Mouse (Mus musculus) hindbrain, embryonic 11.5 days (tissue): ENCODE measurements at regions not wholly inside any gene's neighbourhood (a gene's known extent, or its start where the extent isn't known, plus 50 kb on each side); places are given as distances from the start of the nearest gene placed in this dataset.

Experiments used
- ATAC-seq: fragments of 200-750 bp; cut with Nextera tagmentation; 2 replicates; pipeline ENCODE4 v1.8.0; 2017; ENCODE audit warnings: mild to moderate bottlenecking, moderate TSS enrichment, moderate library complexity; ENCODE audit not compliant: low FRiP score
- DNase-seq: peaks from one replicate; pipeline ENCODE4 v3.0.0-alpha.2; 2015; ENCODE audit warnings: low spot score
- H3K27ac ChIP-seq: fragments of 300-500 bp; sonication (generic); 2 replicates; pipeline ENCODE4 v1.5.1; 2014; ENCODE audit warnings: mild to moderate bottlenecking, low read depth, low read length
- H3K27me3 ChIP-seq: fragments of 300-500 bp; sonication (generic); 2 replicates; pipeline ENCODE4 v1.6.1; 2014; ENCODE audit warnings: mild to moderate bottlenecking, low read length, moderate library complexity, mixed read lengths; ENCODE audit not compliant: control insufficient read depth, insufficient read depth
- H3K36me3 ChIP-seq: fragments of 300-500 bp; sonication (generic); 2 replicates; pipeline ENCODE4 v1.6.1; 2014; ENCODE audit warnings: mild to moderate bottlenecking, low read length, moderate library complexity, mixed read lengths; ENCODE audit not compliant: control insufficient read depth, insufficient read depth
- H3K4me1 ChIP-seq: fragments of 300-500 bp; sonication (generic); replicated peaks from 2 replicates; pipeline ENCODE4 v1.6.1; 2014; ENCODE audit warnings: low read length, mixed read lengths; ENCODE audit not compliant: control insufficient read depth, insufficient read depth
- H3K4me2 ChIP-seq: fragments of 300-500 bp; sonication (generic); replicated peaks from 2 replicates; pipeline ENCODE4 v1.6.1; 2014; ENCODE audit warnings: mild to moderate bottlenecking, low read depth, low read length
- H3K4me3 ChIP-seq: fragments of 300-500 bp; sonication (generic); 2 replicates; pipeline ENCODE4 v1.5.1; 2014; ENCODE audit warnings: low read depth, low read length
- H3K9ac ChIP-seq: fragments of 300-500 bp; sonication (generic); 2 replicates; pipeline ENCODE4 v1.6.1; 2014; ENCODE audit warnings: low read depth, low read length
- H3K9me3 ChIP-seq: fragments of 300-500 bp; sonication (generic); 2 replicates; pipeline ENCODE4 v1.6.1; 2016; ENCODE audit warnings: low read length; ENCODE audit not compliant: control insufficient read depth
- WGBS: fragments of 180-500 bp; shearing (Covaris S2); extraction: QIAGEN DNeasy Blood & Tissue Kit; methylation state at CpG from one replicate; pipeline ENCODE4 v1.1.7; 2014; 5-methylcytosine and 5-hydroxymethylcytosine counted together

GRCm38 (mm10) chr8:102223097-102223496 is 562.3 kb downstream of the Cdh11 start:
- Histone ChIP-seq H3K27ac (no peak overlapping the region), H3K27me3 (no peaks in the 10 kb centered on the region), H3K9ac (no peak overlapping the region), H3K4me2 (no peak overlapping the region), H3K4me1 (no peaks in the 10 kb centered on the region), H3K36me3 (no peaks in the 10 kb centered on the region), H3K9me3 (no peaks in the 10 kb centered on the region), H3K4me3 (no peak overlapping the region)
- DNase-seq: no peak
- ATAC-seq: no peak
- 94% methylated on average over 2 of the region's 2 CpGs for WGBS

- 93% methylated on average over 1 of the region's 1 CpGs for WGBS
- Histone ChIP-seq H3K36me3 (no peaks in the 10 kb centered on the region), H3K27ac (no peak overlapping the region), H3K9me3 (no peaks in the 10 kb centered on the region), H3K27me3 (no peaks in the 10 kb centered on the region), H3K4me2 (no peak overlapping the region), H3K9ac (no peak overlapping the region), H3K4me3 (no peak overlapping the region), H3K4me1 (no peaks in the 10 kb centered on the region)
- ATAC-seq (no peak), DNase-seq (no peak)
Measured at GRCm38 (mm10) chr8:102205633-102206032, 579.8 kb downstream of the Cdh11 start.

GRCm38 (mm10) chr8:102159541-102160197 is 625.8 kb downstream of the Cdh11 start:
- H3K36me3 ChIP-seq: no peaks in the 10 kb centered on the region
- H3K27me3 ChIP-seq: no peaks in the 10 kb centered on the region
- DNase-seq (no peak), ATAC-seq (no peak; the same call in 1 of the 2 replicates)
- WGBS: 72% methylated on average over 2 of the region's 2 CpGs
- H3K4me3 ChIP-seq: no peak overlapping the region
- no peak overlapping the region for H3K27ac ChIP-seq
- H3K9ac ChIP-seq: no peak overlapping the region
- H3K4me1 ChIP-seq: no peaks in the 10 kb centered on the region
- no peak overlapping the region for H3K4me2 ChIP-seq
- H3K9me3 ChIP-seq: no peaks in the 10 kb centered on the region

- Histone ChIP-seq H3K9me3 (no peaks in the 10 kb centered on the region), H3K36me3 (no peaks in the 10 kb centered on the region), H3K27me3 (no peaks in the 10 kb centered on the region), H3K4me2 (no peak overlapping the region), H3K4me1 (no peaks in the 10 kb centered on the region), H3K27ac (no peak overlapping the region), H3K4me3 (no peak overlapping the region), H3K9ac (no peak overlapping the region)
- WGBS: 90% methylated on average over 4 of the region's 4 CpGs
- ATAC-seq (no peak), DNase-seq (no peak)
Measured at GRCm38 (mm10) chr8:102118657-102119056, 666.8 kb downstream of the Cdh11 start.

GRCm38 (mm10) chr8:102116846-102117403 is 668.5 kb downstream of the Cdh11 start:
- DNase-seq: no peak
- no peak overlapping the region for H3K4me2 ChIP-seq
- H3K27ac ChIP-seq: no peak overlapping the region
- ATAC-seq: no peak
- H3K9ac ChIP-seq: no peak overlapping the region
- 89% methylated on average over 6 of the region's 6 CpGs for WGBS
- no peaks in the 10 kb centered on the region for H3K9me3 ChIP-seq
- H3K36me3 ChIP-seq: no peaks in the 10 kb centered on the region
- no peaks in the 10 kb centered on the region for H3K27me3 ChIP-seq
- H3K4me3 ChIP-seq: no peak overlapping the region
- H3K4me1 ChIP-seq: no peaks in the 10 kb centered on the region

GRCm38 (mm10) chr8:102103773-102104172 is 681.7 kb downstream of the Cdh11 start:
- no peaks in the 10 kb centered on the region for H3K4me1 ChIP-seq
- no peak overlapping the region for H3K27ac ChIP-seq
- WGBS: 33% methylated on average over 7 of the region's 7 CpGs
- ATAC-seq (peak; percentile 81), DNase-seq (peak; percentile 14)
- no peak overlapping the region for H3K9ac ChIP-seq
- H3K9me3 ChIP-seq: no peaks in the 10 kb centered on the region
- no peaks in the 10 kb centered on the region for H3K27me3 ChIP-seq
- no peak overlapping the region for H3K4me2 ChIP-seq
- no peak overlapping the region for H3K4me3 ChIP-seq
- H3K36me3 ChIP-seq: no peaks in the 10 kb centered on the region

GRCm38 (mm10) chr8:102096726-102097125 is 688.7 kb downstream of the Cdh11 start:
- no peaks in the 10 kb centered on the region for H3K27me3 ChIP-seq
- 86% methylated on average over 7 of the region's 7 CpGs for WGBS
- no peaks in the 10 kb centered on the region for H3K9me3 ChIP-seq
- H3K9ac ChIP-seq: no peak overlapping the region
- no peak for DNase-seq
- H3K36me3 ChIP-seq: no peaks in the 10 kb centered on the region
- H3K4me3 ChIP-seq: no peak overlapping the region
- no peak overlapping the region for H3K4me2 ChIP-seq
- ATAC-seq: no peak
- no peak overlapping the region for H3K27ac ChIP-seq
- H3K4me1 ChIP-seq: no peaks in the 10 kb centered on the region

- no peak for DNase-seq
- H3K9ac ChIP-seq: no peak overlapping the region
- ATAC-seq: no peak
- H3K4me1 ChIP-seq: no peaks in the 10 kb centered on the region
- no peak overlapping the region for H3K4me3 ChIP-seq
- no peak overlapping the region for H3K4me2 ChIP-seq
- WGBS: 90% methylated on average over 4 of the region's 4 CpGs
- H3K27me3 ChIP-seq: no peaks in the 10 kb centered on the region
- H3K36me3 ChIP-seq: no peaks in the 10 kb centered on the region
- no peaks in the 10 kb centered on the region for H3K9me3 ChIP-seq
- no peak overlapping the region for H3K27ac ChIP-seq
Measured at GRCm38 (mm10) chr8:102085927-102086326, 699.5 kb downstream of the Cdh11 start.

- H3K9me3 ChIP-seq: no peaks in the 10 kb centered on the region
- H3K4me2 ChIP-seq: no peak overlapping the region
- ATAC-seq (no peak), DNase-seq (no peak)
- no peak overlapping the region for H3K4me3 ChIP-seq
- H3K9ac ChIP-seq: no peak overlapping the region
- H3K27me3 ChIP-seq: no peaks in the 10 kb centered on the region
- H3K4me1 ChIP-seq: no peaks in the 10 kb centered on the region
- H3K27ac ChIP-seq: no peak overlapping the region
- no peaks in the 10 kb centered on the region for H3K36me3 ChIP-seq
- WGBS: 87% methylated on average over 1 of the region's 1 CpGs
Measured at GRCm38 (mm10) chr8:102075611-102076010, 709.8 kb downstream of the Cdh11 start.
